Mouse (Mus musculus) liver, embryonic 15.5 days (tissue): ENCODE measurements around the gene Sez6l2. TPM values are rescaled to one million over a fixed set of nuclear protein-coding genes. Genes with fewer than 3 reads are reported as not detected.

ENCODE experiments used
- ATAC-seq: fragments of 200-750 bp; cut with Nextera tagmentation; 2 replicates; pipeline ENCODE4 v1.8.0; 2017; ENCODE audit warnings: moderate number of reproducible peaks, mild to moderate bottlenecking, moderate library complexity; ENCODE audit not compliant: insufficient read depth
- H3K27ac ChIP-seq: fragments of 300-500 bp; sonication (generic); replicated peaks from 2 replicates; pipeline ENCODE4 v1.5.1; 2015; ENCODE audit warnings: mild to moderate bottlenecking, inconsistent platforms
- H3K27me3 ChIP-seq: fragments of 300-500 bp; sonication (generic); 2 replicates; pipeline ENCODE4 v1.6.1; 2015; ENCODE audit warnings: mild to moderate bottlenecking, inconsistent platforms
- H3K36me3 ChIP-seq: fragments of 300-500 bp; sonication (generic); replicated peaks from 2 replicates; pipeline ENCODE4 v1.6.1; 2015; ENCODE audit warnings: moderate library complexity, mild to moderate bottlenecking, inconsistent platforms
- H3K4me1 ChIP-seq: fragments of 300-500 bp; sonication (generic); replicated peaks from 2 replicates; pipeline ENCODE4 v1.6.1; 2015; ENCODE audit warnings: inconsistent platforms
- H3K4me2 ChIP-seq: fragments of 300-500 bp; sonication (generic); 2 replicates; pipeline ENCODE4 v1.6.1; 2015; ENCODE audit warnings: moderate library complexity, mild to moderate bottlenecking, inconsistent platforms
- H3K4me3 ChIP-seq: fragments of 300-500 bp; sonication (generic); replicated peaks from 2 replicates; pipeline ENCODE4 v1.5.1; 2015; ENCODE audit warnings: mild to moderate bottlenecking, inconsistent platforms
- H3K9ac ChIP-seq: fragments of 300-500 bp; sonication (generic); 2 replicates; pipeline ENCODE4 v1.6.1; 2015; ENCODE audit warnings: moderate library complexity, mild to moderate bottlenecking, inconsistent platforms
- H3K9me3 ChIP-seq: fragments of 300-500 bp; sonication (generic); replicated peaks from 2 replicates; pipeline ENCODE4 v1.6.1; 2016; ENCODE audit warnings: inconsistent platforms
- WGBS: fragments of 180-500 bp; shearing (Covaris S2); methylation state at CpG from one replicate; pipeline ENCODE4 v1.1.7; 2015; ENCODE audit warnings: mixed read lengths; ENCODE audit not compliant: insufficient replicate concordance; 5-methylcytosine and 5-hydroxymethylcytosine counted together
- polyA plus RNA-seq: library from polyadenylated mRNA; unstranded; fragments of >200 nt; fragmentation: Nextera tagmentation; extraction: Ambion mirVana; gene quantifications from 2 replicates; pipeline ENCODE4 v1.2.1, GENCODE M21; 2015

Sez6l2 gene
- polyA plus RNA-seq, 1 experiment from 2014 or later, result 0.07 TPM

DNA sequence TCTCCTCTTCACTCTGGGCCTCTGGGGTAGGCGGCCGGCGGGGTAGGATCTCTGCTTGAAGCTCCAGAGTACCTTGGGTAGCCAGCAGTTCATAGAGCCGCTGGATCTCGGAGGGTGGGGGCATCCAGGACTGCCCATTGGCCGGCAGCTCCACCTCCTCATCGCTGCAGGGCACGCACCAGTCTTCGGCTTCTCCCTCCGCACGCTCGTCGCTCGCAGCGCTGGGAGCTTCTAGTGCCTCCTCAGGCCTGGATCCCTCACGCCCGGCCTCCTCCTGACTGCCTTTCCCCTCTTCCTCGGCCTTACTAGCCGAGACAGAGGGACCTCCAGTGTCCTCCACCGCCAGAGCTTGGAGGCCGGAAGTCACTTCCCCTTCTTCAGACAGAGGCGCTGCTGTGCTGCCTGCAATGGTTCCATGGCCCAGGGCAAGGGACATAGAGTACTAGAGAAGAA, 66.1 kb downstream of the Sez6l2 start:
- Histone ChIP-seq H3K4me1 (peaks cover 66% of the 10 kb centered on the region), H3K9ac (peak overlapping the region; percentile 89), H3K4me3 (peak overlapping the region; percentile 78), H3K36me3 (peaks cover 16% of the 10 kb centered on the region), H3K27ac (peak overlapping the region; percentile 95), H3K27me3 (no peaks in the 10 kb centered on the region), H3K4me2 (peak overlapping the region; percentile 96), H3K9me3 (no peaks in the 10 kb centered on the region)
- ATAC-seq, result peak; percentile 66
- WGBS, result 0% methylated on average over 22 of the region's 22 CpGs

DNA sequence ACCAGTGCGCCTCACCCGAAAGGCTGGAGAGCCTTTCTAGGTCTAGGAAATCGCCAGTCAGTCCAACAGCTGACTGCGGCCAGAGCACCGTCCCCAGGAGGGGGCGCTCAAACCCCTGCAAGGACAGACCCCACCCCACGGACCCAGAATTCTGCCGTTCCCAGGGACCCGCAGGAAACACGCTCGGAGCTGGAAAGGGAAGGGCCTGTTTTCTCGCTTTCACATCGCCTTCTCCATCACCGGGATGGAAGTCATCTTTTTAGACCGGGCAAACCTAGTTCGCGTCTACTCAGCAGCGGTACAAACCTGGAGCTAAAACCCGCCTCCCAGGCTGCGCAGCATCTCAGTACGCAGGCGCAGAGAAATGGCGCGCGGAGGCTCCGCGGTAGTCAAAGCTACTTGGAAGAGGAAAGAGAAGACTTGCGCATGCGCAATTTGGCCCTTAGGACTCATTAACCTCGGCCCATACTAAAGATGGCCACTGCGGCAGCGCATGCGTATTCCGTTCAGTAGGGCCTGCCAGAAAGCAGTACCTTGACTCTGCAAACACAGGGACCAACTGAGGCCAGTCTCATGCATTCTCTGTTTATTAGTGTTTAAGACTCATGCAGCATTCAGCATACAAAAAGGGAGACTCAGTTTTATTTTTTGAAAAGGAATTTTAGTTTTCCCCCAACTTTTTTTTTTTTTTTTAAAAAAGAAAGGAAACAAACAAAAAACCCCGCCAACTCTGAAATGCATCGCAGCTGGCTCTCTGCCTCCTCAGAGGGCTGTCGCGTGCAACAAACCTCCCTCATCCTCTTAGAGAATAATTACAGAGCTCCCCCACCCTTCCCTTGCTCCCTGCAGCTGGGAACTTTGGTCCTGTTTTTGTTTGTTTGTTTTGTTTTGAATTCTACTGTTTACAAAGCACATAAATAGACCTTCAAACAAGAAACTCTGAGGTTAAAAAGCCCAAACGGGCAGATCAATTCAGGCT, 66.9 kb downstream of the Sez6l2 start, which contains the start of gene Pagr1a:
Gene Pagr1a, minus strand, starts transcription at position 382 of the 979 bp plus-strand sequence.
- Histone ChIP-seq H3K4me1 (peaks cover 69% of the 10 kb centered on the region), H3K4me2 (peak within 1 kb of the TSS; percentile 96), H3K27me3 (no peaks in the 10 kb centered on the region), H3K4me3 (peak within 1 kb of the TSS; percentile 78), H3K9ac (peak within 1 kb of the TSS; percentile 89), H3K36me3 (peaks cover 21% of the 10 kb centered on the region), H3K27ac (peak within 1 kb of the TSS; percentile 95), H3K9me3 (no peaks in the 10 kb centered on the region)
- 4% methylated on average over 39 of the region's 39 CpGs for WGBS
- ATAC-seq, result peak; percentile 83

DNA sequence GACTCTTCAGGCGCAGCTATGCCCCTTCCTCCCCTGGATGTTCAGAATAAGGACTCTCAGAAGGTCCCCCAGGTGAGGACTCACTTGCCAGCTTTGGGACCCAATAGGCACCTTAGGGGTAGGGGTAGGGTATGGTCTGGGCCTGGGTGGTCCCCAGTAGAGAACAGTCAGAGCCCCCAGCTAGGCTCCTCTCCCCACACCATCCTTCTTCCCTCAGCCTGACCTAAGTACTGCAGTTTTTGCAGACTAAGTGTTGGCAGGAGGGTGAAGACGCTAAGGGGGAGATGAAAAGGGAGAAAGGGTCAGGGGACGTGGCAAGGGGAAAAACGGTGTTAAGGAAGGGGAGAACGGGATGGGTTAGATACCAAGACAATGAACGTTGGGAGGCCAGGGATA, 67.6 kb downstream of the Sez6l2 start:
- H3K9me3 ChIP-seq, result no peaks in the 10 kb centered on the region
- 44% methylated on average over 6 of the region's 6 CpGs for WGBS
- H3K9ac ChIP-seq, result no peak overlapping the region
- H3K4me2 ChIP-seq, result no peak overlapping the region
- H3K4me1 ChIP-seq, result peaks cover 74% of the 10 kb centered on the region
- ATAC-seq, result no peak
- H3K27ac ChIP-seq, result peak overlapping the region; percentile 60
- 0 out of 2 replicates have a peak overlapping the region, but pooled peaks have one; percentile 78 for H3K4me3 ChIP-seq
- no peaks in the 10 kb centered on the region for H3K27me3 ChIP-seq
- H3K36me3 ChIP-seq, result peaks cover 24% of the 10 kb centered on the region

DNA sequence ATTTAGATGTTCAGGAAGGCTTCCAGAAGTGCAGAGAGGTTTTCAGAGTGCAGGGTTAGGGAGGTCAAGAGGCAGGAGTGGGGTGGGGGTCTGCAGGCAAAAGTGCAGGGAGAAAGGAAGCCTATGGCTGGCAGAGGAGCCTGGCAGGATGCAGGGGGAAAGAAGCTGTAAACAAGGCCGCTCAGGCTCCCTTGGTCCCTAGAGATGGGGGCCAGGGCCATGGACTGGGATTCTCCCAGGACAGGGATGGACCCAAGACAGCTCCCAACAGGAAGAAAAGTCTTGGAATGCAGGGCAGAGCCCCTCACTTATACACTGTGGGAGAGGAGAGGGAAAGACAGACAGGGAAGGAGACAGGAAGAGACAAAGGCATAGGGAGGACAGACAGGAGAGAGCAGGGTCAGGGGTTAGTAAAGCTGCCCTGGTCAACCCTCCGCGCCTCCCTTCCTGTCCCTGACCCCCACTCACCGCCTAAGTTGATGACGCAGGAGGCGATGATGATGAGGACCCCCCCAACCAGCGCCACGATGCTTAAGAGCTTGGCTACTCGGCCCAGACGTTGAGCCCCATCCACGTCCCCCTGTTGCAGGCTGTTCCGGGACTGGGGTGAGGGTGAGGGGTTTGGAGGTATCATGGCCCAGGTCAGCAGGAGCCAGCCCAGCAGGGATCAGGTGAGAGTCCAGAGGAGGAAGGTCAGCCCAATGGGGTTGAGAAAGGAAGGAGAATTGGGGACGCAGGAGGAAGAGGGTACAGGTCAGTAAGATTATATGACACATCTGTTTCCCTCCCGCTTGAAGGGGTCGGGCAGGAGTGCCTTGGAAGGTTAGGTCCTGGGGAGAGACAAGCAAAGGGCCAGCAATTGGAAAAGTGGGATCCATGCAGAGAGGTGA, 68.3 kb downstream of the Sez6l2 start:
- WGBS, result 81% methylated on average over 15 of the region's 15 CpGs
- Histone ChIP-seq H3K4me1 (peaks cover 74% of the 10 kb centered on the region), H3K9me3 (no peaks in the 10 kb centered on the region), H3K9ac (no peak overlapping the region), H3K27ac (no peak overlapping the region), H3K27me3 (no peaks in the 10 kb centered on the region), H3K36me3 (peaks cover 32% of the 10 kb centered on the region), H3K4me3 (no peak overlapping the region), H3K4me2 (no peak overlapping the region)
- ATAC-seq, result no peak

DNA sequence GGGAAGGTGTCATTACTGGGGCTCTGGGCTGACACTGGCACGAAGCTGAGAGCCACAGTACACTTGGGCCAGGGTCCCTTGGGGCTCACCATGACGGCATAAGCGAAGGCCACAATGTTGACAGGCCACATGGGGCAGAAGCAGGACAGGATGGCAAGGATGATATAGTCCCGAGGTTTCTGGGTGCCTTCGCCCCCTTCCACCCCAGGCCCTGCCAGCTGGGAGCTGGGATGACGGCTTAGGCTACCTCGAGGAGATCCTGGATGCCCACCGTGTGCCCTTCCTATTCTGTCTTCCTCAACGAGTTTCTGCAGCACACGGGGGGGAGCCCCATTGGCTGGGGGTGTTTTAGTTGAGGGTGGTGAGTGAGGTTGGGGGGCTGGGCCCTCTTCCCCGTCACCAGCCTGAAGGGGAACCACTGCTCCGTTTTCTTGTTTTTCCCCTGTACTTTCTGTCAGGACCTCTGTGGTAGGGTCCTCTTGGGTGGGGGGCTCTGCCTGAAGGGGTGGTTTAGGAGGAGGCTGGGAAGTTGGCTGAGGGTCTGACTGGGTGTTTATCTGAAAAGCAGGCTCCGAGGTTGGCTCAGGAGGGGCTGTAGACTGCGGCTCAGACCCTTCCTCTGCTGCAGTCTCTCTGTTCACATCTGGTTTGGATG, 69.1 kb downstream of the Sez6l2 start:
- no peaks in the 10 kb centered on the region for H3K27me3 ChIP-seq
- H3K4me1 ChIP-seq, result peaks cover 74% of the 10 kb centered on the region
- ATAC-seq, result no peak
- H3K9me3 ChIP-seq, result no peaks in the 10 kb centered on the region
- H3K9ac ChIP-seq, result no peak overlapping the region
- H3K36me3 ChIP-seq, result peaks cover 39% of the 10 kb centered on the region
- no peak overlapping the region for H3K27ac ChIP-seq
- no peak overlapping the region for H3K4me3 ChIP-seq
- H3K4me2 ChIP-seq, result no peak overlapping the region
- WGBS, result 63% methylated on average over 14 of the region's 14 CpGs

DNA sequence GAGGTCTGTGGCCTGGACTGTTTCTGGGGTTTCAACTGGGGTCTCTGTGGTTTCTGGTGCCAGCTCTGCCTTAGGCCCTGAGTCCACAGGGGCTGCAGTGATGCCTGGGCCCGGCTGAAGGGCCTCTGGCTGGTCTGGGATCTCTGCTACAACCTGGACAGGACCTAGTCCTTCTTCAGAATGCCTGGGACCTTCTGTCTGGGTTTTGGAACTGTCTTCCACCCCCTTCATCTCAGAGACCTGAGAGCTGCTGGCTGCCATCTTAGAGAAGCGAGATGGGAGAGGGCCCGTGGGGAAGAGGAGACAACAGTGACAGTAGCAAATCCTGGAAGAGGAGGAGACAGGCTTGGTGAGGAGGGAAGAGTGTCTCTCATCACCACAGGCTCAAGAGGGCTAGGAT, 69.7 kb downstream of the Sez6l2 start:
- H3K27me3 ChIP-seq, result no peaks in the 10 kb centered on the region
- peaks cover 40% of the 10 kb centered on the region for H3K36me3 ChIP-seq
- 0 out of 2 replicates have a peak overlapping the region, but pooled peaks have one; percentile 39 for H3K4me3 ChIP-seq
- ATAC-seq, result no peak
- no peak overlapping the region for H3K9ac ChIP-seq
- peak overlapping the region; percentile 5; the same call in 1 of the 2 replicates for H3K4me2 ChIP-seq
- peaks cover 74% of the 10 kb centered on the region for H3K4me1 ChIP-seq
- H3K27ac ChIP-seq, result no peak overlapping the region
- no peaks in the 10 kb centered on the region for H3K9me3 ChIP-seq
- 58% methylated on average over 3 of the region's 3 CpGs for WGBS

Other genes starting within 250 kb of the Sez6l2 start
- gene Coro1a, start 242.8 kb upstream of the Sez6l2 start, polyA plus RNA-seq, result 109 and 118 TPM in 2 replicates
- 20.0 and 23.5 TPM in 2 replicates for gene Mapk3, start 191.0 kb upstream of the Sez6l2 start, polyA plus RNA-seq
- gene Gdpd3, start 184.2 kb upstream of the Sez6l2 start, polyA plus RNA-seq, result 0.74 and 0.84 TPM in 2 replicates
- gene Ypel3, start 173.6 kb upstream of the Sez6l2 start, polyA plus RNA-seq, result 103 and 119 TPM in 2 replicates
- 0.50 and 0.79 TPM in 2 replicates for gene Tbx6, start 169.1 kb upstream of the Sez6l2 start, polyA plus RNA-seq
- 107 and 113 TPM in 2 replicates for gene Ppp4c, start 158.1 kb upstream of the Sez6l2 start, polyA plus RNA-seq
- gene Fam57b, start 152.9 kb upstream of the Sez6l2 start, polyA plus RNA-seq, result not detected in 2 replicates
- gene 4930451I11Rik, start 118.9 kb upstream of the Sez6l2 start, polyA plus RNA-seq, result not detected in 2 replicates
- 0.09 TPM in 1 of 2 replicates, not detected in the other for gene Doc2a, start 103.1 kb upstream of the Sez6l2 start, polyA plus RNA-seq
- gene Hirip3, start 88.6 kb upstream of the Sez6l2 start, polyA plus RNA-seq, result 8.6 and 13.6 TPM in 2 replicates
- gene Ino80e, start 88.2 kb upstream of the Sez6l2 start, polyA plus RNA-seq, result 29.4 and 33.9 TPM in 2 replicates
- 11.3 and 12.9 TPM in 2 replicates for gene Taok2, start 65.9 kb upstream of the Sez6l2 start, polyA plus RNA-seq
- 17.0 and 19.3 TPM in 2 replicates for gene Tmem219, start 27.6 kb upstream of the Sez6l2 start, polyA plus RNA-seq
- 4.1 and 5.0 TPM in 2 replicates for gene Kctd13, start 21.7 kb upstream of the Sez6l2 start, polyA plus RNA-seq
- gene Asphd1, start 981 bp upstream of the Sez6l2 start, polyA plus RNA-seq, result not detected in 2 replicates
- gene Cdipt, start 25.4 kb downstream of the Sez6l2 start, polyA plus RNA-seq, result 44.8 and 51.7 TPM in 2 replicates
- gene Cdiptos, start 25.5 kb downstream of the Sez6l2 start, polyA plus RNA-seq, result 0.46 and 0.63 TPM in 2 replicates
- gene Mvp, start 64.1 kb downstream of the Sez6l2 start, polyA plus RNA-seq, result 9.2 TPM in 2 replicates
- gene Pagr1b, start 65.9 kb downstream of the Sez6l2 start, polyA plus RNA-seq, result not detected in 2 replicates
- gene Pagr1a, start 66.8 kb downstream of the Sez6l2 start, polyA plus RNA-seq, result 32.8 and 39.1 TPM in 2 replicates
- 3.6 and 4.0 TPM in 2 replicates for gene Gm42742, start 70.5 kb downstream of the Sez6l2 start, polyA plus RNA-seq
- 0.13 and 0.56 TPM in 2 replicates for gene Prrt2, start 70.6 kb downstream of the Sez6l2 start, polyA plus RNA-seq
- 38.1 and 45.7 TPM in 2 replicates for gene Maz, start 76.5 kb downstream of the Sez6l2 start, polyA plus RNA-seq
- 108 and 111 TPM in 2 replicates for gene Kif22, start 91.9 kb downstream of the Sez6l2 start, polyA plus RNA-seq
- 0.24 and 0.33 TPM in 2 replicates for gene Zg16, start 136.8 kb downstream of the Sez6l2 start, polyA plus RNA-seq
- 8.2 and 9.5 TPM in 2 replicates for gene AI467606, start 140.8 kb downstream of the Sez6l2 start, polyA plus RNA-seq
- 65.5 and 76.7 TPM in 2 replicates for gene Qprt, start 171.7 kb downstream of the Sez6l2 start, polyA plus RNA-seq
- gene Spn, start 187.3 kb downstream of the Sez6l2 start, polyA plus RNA-seq, result 6.7 and 6.8 TPM in 2 replicates
- 18.0 and 21.5 TPM in 2 replicates for gene Cd2bp2, start 245.5 kb downstream of the Sez6l2 start, polyA plus RNA-seq